Mouse (Mus musculus): ENCODE data around the gene A730049H05Rik.

The A730049H05Rik gene

DNA sequence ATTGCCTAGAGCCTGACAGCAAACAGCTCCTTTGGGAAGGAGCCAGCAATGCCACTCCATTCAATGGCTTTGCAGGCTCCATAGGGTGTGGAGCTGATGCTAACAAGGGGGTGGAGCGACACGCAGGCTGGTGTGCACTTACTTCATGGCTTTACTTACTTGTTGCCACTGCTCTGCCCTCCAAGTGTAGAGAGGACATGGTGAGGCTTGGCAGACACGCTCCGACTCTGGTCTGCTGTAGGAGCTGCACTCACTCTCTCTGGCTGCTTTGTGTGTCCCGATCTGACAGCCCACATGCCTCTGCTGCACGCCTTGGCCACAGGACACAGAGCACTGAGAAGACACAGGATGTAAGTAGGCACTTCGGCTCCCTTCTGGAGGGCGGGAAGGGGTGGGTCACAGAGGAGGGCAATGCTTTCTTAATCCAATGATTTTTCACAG, at the start of gene A730049H05Rik:
Gene A730049H05Rik, plus strand, starts transcription at position 168 of the 441 bp plus-strand sequence.
- DNase-seq, result no peak

GRCm38 (mm10) chr6:92776356-92776755, 39.9 kb upstream of the A730049H05Rik start:
- DNase-seq, result no peak

- no peak for DNase-seq
Observed at GRCm38 (mm10) chr6:92779140-92779934, 36.9 kb upstream of the A730049H05Rik start.

DNA sequence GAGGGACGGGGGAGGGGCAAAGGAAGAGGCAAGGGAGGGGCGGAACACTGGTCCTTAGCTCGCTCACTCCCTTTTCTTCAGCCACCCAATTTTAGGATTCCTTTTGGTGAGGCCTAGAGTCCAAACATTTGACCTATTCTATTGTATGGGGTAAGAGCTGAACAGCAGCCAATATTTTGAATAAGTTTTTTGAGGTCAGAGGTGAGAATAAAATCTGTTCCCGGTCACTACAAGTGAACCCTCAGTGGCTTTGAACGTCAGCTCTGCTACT, 36.4 kb upstream of the A730049H05Rik start:
- no peak for DNase-seq

DNA sequence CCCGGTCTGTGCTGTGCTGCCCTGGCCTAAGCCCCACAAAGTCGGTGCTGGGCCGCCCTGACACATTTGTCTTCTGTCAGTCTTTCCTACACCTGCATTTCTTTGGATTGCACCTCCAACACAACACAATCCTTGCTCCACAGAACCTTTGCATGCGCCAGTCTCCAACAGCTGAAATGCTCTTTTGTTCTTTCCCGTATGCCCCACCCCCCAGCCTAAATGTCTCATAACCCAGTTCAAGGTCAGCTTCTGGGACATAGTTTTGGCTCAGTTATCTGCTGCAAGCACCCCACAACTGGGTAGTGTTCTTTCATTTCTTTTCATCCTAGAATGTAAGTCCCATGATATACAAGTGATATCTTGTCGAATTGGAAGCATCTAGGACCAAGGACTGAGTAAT, 34.8 kb upstream of the A730049H05Rik start:
- no peak for DNase-seq

DNA sequence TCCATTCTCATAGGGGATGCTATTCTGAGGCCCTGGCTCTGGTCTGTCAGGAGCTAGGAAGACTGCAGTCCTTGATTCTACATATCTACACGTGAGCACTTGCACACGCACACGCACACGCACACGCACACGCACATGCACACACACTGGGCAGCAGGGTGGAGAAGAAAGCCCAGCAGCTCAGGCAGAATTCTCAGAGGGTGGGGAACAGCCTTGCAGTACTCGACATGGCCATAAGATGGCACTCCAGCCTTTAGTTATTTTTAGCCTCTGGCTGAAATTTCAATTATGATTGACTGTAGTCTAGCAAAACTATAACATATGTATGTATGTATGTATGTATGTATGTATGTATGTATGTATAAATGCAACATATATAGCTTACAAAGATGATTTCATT, 31.5 kb upstream of the A730049H05Rik start:
- DNase-seq, result no peak

GRCm38 (mm10) chr6:92786701-92787375, 29.4 kb upstream of the A730049H05Rik start:
- DNase-seq, result no peak

DNA sequence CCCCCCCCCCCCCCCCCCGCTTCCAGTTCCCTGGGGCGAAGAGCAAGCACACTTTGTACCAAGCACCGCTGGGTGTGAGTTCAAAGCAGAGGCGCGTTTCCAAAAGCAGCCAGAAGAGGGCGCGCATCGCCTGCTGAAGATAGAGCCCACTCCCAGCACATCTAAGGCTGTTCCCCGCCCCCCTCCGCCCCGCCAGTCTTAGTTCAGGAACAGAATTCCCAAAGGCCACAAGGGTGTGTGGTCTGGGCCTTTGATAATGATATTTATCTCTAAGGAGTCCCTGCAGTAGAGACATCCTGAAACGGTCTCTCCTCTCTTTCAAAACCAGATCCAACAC, 28.9 kb upstream of the A730049H05Rik start:
- DNase-seq, result peak; percentile 83

DNA sequence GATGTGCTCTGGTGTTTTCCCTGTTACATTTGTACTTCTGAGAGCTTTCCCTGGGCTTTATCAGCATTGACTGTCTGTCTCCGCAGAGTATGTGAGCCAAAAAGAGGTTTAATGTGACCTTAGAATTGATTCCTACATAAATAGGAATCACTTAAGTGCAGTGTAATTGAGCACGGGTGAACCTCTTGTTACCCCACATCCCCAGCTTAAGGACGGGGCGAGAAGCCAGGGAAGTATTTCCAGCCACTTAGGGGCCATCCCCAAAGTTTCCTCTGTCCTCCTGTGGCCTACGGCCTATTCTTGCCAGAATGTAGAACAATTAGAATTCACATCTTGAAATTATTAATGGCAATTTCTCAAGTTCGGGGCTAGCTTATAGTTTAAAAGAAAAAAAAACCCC, 22.5 kb upstream of the A730049H05Rik start:
- DNase-seq, result no peak

GRCm38 (mm10) chr6:92801462-92801861, 14.8 kb upstream of the A730049H05Rik start:
- DNase-seq, result no peak

DNA sequence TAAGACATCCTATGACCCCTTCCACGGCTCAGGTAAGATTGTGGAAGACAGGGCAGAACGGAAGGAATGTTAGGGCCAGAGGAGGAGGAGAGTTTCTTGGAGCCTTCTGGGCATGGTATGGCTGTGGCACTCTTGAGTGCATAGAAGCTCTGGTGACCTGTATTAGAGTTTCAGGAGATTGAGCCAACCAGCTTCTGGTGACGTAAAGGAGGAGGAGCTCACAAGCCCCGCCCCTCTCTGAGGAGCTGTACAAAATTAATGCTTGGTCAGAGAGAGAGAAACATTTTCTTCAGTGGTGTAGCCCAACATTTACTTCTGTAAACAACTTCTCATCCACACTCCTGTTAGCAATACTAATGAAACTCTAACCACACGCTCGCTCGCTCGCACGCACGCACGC, 13.9 kb upstream of the A730049H05Rik start:
- no peak for DNase-seq

DNA sequence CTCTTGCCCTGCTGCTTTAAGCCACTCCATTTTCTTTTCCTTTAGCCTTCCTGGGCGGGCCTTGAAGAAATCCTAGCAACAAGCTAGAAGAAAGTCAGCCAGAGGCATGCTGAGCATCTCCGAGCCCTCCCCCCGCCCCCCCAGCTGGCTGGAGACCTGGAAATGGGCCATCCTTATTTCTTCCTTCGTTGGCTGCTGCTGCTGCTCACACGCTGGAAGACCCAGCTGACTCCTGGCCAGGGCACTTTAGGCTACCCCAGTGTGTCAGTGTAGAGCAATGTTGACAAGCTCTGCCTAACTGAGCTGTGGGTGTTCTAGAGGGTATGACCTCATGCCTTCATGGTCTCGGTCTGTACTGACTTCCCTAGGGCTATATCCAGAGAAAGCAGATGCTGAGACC, 13.1 kb upstream of the A730049H05Rik start:
- DNase-seq, result no peak

DNA sequence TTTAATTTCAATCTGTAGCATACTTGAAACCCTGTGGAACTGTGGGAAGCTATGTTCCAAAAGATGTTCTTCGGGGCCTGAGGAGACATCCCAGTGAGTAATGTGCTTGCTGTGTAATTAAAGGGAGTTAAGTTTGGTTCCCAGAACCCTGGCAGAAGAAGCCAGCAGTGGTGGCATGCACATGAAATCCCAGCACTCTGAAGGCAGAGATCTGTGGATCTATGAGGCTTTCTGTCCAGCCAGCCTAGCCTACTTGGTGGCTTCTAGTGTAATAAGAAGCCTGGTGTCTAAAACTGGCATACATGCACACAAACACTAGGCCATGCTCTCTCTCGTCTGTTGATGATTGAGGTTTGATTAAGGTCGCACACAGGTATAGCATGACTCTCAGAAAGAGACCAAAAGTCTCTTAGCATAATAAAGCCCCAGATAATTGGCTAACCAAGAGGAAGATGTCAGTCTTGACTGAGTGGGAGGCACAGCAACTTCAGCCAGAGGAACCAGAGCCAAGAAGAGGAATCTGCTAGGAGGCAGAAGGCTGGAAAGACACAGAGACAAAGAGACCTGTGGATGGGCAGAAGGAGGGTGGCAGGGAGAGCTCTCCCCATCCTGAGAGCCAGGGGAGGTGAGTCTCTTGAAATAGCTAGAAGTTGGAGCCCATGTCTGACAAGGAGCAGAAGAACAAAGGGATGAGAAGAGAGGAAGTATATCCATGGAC, 11.9 kb upstream of the A730049H05Rik start:
- DNase-seq, result no peak

DNA sequence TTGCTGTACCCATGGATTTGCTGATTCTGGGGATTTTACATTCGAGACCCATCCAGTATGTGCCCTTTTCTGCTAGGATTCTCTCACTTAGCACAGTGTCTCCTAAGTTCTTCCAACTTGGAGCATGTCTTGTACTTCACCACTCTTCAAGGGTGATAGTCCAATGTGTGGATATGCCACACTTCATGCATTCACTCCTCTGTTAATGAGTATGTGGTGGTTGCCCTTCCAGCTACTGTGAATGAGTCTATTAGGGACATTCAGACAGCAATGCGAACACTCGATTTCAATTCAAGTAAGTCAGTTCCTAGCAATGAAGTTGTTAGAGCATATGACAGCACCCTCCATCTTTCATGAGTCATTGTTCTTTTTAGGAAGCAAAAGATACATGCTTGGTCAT, 6.5 kb upstream of the A730049H05Rik start:
- DNase-seq, result no peak

DNA sequence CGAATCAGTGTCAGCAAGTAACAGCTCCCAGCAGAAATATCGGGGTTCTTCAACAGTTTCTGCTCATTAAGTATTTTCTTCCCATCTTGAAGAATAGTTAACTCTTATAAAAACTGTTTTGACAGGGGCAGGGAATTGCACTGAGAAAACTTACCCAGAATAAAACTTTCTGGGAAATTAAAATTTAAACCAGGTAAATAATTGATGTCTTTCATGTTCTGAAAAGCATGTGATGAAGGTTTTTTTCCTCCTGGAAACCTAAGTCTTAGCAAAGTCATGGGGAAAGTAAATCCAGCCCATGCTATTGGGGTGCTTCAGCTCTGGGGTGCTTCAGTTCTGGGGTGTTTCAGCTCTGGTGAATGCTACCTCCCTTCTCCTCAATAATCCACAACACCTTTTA, 5.7 kb upstream of the A730049H05Rik start:
- no peak for DNase-seq

DNA sequence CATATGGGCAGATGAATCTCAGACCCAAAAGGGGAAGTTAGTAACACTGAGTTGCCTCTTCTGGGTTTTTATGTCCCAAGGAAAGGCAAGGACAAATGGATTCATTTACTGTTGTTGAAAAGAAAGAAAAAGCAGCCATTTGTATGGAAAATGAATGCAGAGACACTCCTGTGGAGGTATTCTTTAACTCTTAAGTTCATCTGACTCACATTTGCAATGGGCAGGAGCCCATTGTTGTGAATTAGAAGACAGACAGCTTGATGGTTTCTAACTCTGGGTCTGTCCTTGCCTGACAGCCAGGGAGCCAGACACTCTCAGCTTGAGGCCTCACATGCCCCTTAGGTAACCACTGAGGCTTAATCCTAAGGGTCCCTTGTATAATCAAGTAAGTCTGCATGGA, 4.7 kb upstream of the A730049H05Rik start:
- DNase-seq, result no peak

- peak; percentile 52 for DNase-seq
Observed at GRCm38 (mm10) chr6:92812702-92813370, 3.4 kb upstream of the A730049H05Rik start.

DNA sequence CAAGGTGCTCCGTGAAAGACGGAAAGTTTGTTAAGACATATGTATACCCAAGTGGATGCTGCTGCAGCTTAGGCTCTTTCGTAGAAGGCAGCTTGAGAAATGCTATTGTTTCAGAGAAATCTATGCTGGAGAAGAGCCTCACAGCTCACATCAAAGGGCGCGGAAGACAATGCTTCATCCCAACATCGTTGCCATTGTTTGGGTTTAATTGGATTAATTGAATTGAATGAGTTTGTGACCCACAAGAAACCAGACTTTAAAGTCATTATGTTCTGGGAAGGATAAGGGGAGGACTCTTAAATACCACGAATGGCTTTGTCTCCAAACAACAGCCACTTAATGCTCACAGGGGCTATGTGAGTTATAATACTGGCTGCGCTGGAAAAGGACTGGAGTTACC, 1.4 kb downstream of the A730049H05Rik start:
- no peak for DNase-seq

- no peak for DNase-seq
Observed at GRCm38 (mm10) chr6:92821606-92822005, 5.3 kb downstream of the A730049H05Rik start.

- no peak for DNase-seq
Observed at GRCm38 (mm10) chr6:92822006-92822405, 5.7 kb downstream of the A730049H05Rik start.

- no peak for DNase-seq
Observed at GRCm38 (mm10) chr6:92823991-92824390, 7.7 kb downstream of the A730049H05Rik start.

- DNase-seq, result no peak
Observed at GRCm38 (mm10) chr6:92826561-92826960, 10.3 kb downstream of the A730049H05Rik start.

GRCm38 (mm10) chr6:92827360-92827759, 11.1 kb downstream of the A730049H05Rik start:
- DNase-seq, result no peak

DNA sequence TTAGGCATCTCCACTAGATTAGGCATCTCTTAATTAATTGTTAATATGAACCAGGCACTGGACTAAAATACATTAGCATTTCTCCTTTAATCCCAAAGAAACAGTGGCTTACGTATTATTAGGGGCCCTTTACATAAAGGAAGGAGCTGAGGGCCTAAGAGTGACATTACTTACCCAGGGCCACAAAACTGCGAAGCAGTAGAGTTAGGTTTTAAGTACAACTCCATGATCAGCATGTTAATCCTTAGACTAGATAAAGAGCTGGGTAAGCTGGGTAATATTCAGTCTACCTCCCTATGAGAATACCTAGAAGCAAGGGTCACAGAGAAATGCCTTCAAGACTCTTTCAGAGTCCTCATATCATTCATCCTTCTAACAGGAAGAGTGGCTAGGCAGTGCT, 12.9 kb downstream of the A730049H05Rik start:
- DNase-seq, result no peak
